Mouse (Mus musculus): ENCODE measurements around the gene Nrg3. TPM values are rescaled to one million over a fixed set of nuclear protein-coding genes. Genes with fewer than 3 reads are reported as not detected.
"Not testable (repeated sequence)": the region's sequence is repeated elsewhere in the genome, so short reads cannot be mapped to it uniquely, and the experiment has no call there.

Gene Nrg3
- total RNA-seq, 2 experiments from 2014 or later = 80.0 to 80.8 TPM

DNA sequence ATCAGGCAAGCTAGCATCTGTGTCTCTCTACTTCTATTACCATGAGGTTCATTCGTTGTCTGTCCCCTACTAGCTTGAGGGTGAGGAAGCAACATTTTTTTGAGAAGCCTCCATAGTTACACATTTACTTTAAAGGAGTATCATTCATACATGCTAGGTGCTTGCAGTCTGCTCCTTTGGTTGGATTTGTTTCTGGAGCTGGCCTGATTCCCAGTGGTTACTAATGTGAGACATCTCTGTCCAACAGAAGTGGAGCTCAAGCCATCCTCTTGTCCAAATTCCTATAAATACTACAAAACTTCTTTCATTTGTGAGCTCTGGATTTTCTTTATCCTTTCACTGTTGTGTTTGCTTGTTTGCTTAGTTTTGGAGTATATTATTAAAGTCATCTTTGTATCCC is 211.9 kb downstream of the Nrg3 start:
- no peak for DNase-seq (ENCODE audit: extremely low spot score in 1 of 2, low spot score in 2 of 2)
- intact Hi-C loops (cut with DNase I) = no loop called here

GRCm38 (mm10) chr14:39255391-39255790 is 217.5 kb downstream of the Nrg3 start:
- no peak for DNase-seq (ENCODE audit: extremely low spot score in 1 of 2, low spot score in 2 of 2)
- intact Hi-C loops (cut with DNase I) = no loop called here

DNA sequence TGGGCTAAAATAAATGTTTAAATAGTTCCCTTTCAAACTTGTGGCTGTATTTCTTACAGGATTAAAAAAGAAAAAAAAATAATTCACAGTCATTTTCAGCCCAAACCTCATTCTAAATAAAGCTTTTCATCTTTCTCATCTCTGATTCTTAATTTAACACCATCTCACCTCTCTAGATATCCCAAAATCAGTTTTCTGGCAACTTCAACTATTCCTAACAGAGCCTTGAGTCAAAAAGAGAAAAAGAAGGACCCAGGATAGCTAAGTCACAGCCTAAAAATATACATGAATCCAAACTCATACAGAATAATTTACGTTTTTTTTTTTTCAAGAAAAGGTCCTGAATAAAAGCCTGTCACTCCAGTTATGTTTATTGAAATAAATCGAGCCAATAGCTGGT is 232.6 kb downstream of the Nrg3 start:
- DNase-seq (ENCODE audit: extremely low spot score in 1 of 2, low spot score in 2 of 2) = no peak
- intact Hi-C loops (cut with DNase I) = no loop called here

DNA sequence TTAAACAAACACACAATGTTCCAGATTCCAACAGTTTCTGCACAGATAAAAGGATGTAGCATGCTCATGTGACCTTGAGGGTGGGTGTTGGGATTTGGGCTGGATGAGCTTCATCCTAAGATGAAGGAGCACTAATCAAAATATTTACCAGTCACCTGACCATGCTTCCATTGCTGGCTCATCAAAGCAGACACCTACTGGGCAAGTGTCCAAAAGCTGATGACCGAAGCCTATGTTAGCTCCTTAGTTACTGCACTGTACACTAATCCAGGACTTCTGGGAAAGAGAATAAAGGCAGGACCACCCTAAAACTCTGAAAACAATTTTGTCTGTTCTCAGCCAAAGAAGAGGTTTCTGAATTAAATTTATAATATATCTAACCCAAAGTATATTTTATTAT is 261.4 kb downstream of the Nrg3 start:
- DNase-seq (ENCODE audit: extremely low spot score in 1 of 2, low spot score in 2 of 2) = no peak
- intact Hi-C loops (cut with DNase I) = no loop called here

GRCm38 (mm10) chr14:39191946-39192345 is 280.9 kb downstream of the Nrg3 start:
- no peak for DNase-seq (ENCODE audit: extremely low spot score in 1 of 2, low spot score in 2 of 2)
- intact Hi-C loops (cut with DNase I) = no loop called here

DNA sequence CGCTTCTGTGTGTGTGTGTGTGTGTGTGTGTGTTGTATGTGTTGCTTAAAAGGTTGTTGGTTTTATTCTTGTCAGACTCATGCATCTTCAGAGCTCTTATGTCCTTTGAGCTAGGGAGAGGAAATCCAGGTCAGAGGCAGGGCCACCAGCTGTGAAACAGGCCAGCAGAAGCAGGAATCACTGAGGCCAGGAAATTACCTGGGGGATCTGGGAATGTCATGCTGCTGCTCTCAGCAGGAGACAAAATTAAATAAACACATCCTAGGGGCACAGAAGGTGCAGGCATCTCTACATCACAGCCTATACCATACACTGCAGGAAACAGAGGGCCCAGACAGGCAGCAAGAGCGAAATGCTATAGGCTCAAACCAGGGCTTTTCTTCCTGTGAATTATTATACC is 299.2 kb downstream of the Nrg3 start:
- DNase-seq (ENCODE audit: extremely low spot score in 1 of 2, low spot score in 2 of 2) = no peak
- intact Hi-C loops (cut with DNase I) = no loop called here

GRCm38 (mm10) chr14:39160140-39160539 is 312.7 kb downstream of the Nrg3 start:
- DNase-seq (ENCODE audit: extremely low spot score in 1 of 2, low spot score in 2 of 2) = no peak
- intact Hi-C loops (cut with DNase I) = no loop called here

DNA sequence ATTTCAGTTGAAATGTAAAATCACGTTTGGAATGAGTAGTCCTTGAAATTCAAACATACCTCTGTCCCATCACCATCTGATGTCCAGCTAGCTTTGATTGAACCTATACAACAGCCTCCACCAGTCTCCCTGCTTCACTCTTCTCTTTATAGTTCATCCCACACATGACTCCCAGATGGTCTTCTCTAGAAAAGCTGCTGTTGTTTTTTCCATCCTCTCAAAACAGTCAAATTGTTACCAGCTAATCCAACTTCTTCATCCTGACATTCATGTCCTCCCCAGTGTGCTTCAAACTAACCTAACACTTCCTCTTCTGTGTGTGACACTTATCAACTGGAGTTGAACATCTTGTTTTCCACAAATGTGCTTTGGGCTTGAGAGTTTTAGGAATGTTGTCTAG is 317.4 kb downstream of the Nrg3 start:
- no peak for DNase-seq (ENCODE audit: extremely low spot score in 1 of 2, low spot score in 2 of 2)
- intact Hi-C loops (cut with DNase I) = no loop called here

GRCm38 (mm10) chr14:39129766-39130165 is 343.1 kb downstream of the Nrg3 start:
- DNase-seq (ENCODE audit: extremely low spot score in 1 of 2, low spot score in 2 of 2) = no peak
- intact Hi-C loops (cut with DNase I) = no loop called here

DNA sequence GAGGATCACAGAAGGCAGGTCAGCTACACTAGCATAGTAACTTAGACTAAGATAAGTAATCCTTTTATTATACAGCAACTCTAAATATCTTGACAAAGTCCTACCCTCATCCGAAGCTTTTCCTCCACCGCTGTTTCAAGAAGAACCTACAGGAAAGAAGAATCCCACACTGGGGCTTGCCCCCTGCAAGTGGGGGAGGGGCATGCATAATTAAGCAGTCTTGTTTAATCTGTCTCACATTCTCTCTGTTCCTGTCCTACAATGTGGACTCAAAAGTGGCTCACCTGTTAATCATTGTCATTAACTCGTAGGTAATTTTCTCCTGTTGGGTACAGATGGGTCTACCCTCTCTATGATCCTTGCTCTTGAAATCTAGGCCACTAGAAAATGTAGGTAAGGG is 354.9 kb downstream of the Nrg3 start:
- intact Hi-C loops (cut with DNase I) = no loop called here
- DNase-seq (ENCODE audit: extremely low spot score in 1 of 2, low spot score in 2 of 2) = no peak

DNA sequence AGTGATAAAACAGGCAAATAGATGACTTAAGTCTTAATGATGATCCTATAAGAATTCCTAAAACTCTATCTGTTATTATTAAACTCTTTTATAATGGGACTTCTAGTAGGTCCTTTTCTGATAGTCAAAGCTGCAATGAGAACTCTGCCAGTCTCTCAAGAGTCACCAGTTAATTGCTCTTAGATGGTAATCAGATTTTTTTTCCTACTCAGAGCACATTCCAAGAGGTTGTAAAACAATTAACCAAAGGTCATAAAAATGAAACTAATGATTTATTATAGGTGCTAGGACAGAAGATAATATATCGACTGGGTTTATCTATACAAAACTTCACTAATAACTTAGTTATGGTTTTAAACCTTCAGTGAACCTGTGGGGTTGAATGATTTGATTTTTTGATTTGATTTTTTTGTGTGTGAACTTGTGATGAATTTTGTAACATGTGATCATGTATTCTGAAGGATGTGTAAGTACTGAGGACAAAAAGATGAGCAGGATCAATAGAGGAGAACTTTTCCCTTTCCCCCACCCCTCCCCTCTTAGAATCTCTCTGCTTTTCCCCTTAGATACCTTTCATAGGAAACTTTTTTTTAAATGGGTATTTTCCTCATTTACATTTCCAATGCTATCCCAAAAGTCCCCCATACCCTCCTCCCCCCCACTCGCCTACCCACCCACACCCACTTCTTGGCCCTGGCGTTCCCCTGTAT is 356.2 kb downstream of the Nrg3 start:
- intact Hi-C loops (cut with DNase I); DNase-seq (ENCODE audit: extremely low spot score in 1 of 2, low spot score in 2 of 2): not testable (repeated sequence)

DNA sequence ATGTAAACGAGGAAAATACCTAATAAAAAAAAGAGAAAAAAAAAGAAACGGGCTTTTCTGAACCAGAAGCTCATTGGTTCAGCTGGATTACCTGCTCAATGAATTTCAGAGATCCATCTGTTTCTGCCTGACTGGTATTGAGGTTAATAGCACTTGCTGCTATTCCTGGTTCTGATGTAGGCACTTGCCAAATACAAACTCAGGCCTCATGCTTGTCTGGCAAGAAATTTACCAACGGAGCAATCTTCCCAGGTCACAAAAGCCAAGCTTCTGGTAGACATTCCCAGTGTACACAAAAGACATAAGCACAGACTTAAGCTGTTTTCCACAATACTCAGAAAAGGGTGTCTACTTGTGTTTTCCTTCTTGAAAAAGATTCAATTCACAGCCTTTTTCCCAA is 363.3 kb downstream of the Nrg3 start:
- intact Hi-C loops (cut with DNase I) = no loop called here
- no peak for DNase-seq (ENCODE audit: extremely low spot score in 1 of 2, low spot score in 2 of 2)

GRCm38 (mm10) chr14:39106776-39107175 is 366.1 kb downstream of the Nrg3 start:
- intact Hi-C loops (cut with DNase I) = no loop called here

DNA sequence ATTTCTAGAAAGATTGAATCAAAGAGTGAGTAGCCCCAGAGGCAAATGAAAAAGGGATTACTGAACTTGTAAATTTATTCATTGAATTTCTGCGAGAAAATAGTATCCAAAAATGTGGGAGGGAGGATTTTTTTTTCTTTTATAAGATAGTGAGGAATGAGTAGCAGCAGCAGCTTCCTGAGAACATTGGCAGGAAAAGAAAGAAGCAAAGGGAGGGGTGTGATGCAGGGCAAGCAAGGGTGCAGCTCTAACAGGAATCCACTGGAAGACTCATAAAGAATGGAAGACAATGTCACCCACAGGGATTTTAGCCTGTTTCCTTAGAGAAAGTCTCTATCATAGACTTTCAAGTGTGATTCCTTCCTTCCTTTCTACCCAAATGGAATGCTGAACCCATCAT is 377.7 kb downstream of the Nrg3 start:
- DNase-seq (ENCODE audit: extremely low spot score in 1 of 2, low spot score in 2 of 2) = no peak
- intact Hi-C loops (cut with DNase I) = no loop called here

More at GRCm38 (mm10) chr14:39106776-39107175, 366.1 kb downstream of the Nrg3 start:
- peak; percentile 13 to 19 for DNase-seq (ENCODE audit: extremely low spot score in 1 of 2, low spot score in 2 of 2)

DNA sequence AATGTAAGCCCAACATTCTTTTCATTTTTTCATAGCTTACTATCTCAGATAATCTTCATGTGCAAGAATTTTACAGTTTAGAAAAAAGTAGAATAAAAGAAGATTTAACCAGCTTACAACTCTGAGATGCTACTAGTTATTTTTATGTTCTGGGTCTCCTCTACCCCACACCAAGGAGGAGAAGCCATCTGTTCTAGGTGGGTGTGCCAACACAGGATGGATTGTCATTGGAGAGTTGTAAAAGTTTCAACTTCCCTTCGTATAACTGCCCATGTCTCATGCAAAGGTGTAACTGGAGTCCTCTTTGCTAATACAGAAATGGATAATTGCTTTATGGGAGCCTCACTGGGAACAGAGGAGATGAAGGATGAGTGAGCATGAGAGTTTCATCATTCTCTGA is 393.4 kb downstream of the Nrg3 start:
- DNase-seq (ENCODE audit: extremely low spot score in 1 of 2, low spot score in 2 of 2) = no peak
- intact Hi-C loops (cut with DNase I) = no loop called here

DNA sequence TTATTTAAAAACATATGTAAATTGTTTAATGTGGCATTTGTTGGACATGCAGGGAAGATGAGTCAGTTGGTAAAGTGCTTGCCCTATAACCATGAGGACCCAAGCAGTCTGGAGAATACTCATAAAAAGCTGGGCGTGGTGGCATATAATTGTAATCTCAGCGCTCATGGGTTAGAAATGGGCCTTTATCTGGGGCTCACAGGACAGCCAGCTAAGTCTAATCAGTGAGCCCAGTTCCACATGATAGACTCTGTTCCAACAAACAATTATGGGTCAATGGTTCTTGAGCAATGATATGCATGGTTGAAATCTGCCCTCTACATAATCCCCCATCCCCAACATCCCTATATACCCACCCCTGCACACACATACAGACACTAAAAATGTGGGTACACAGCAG is 421.3 kb downstream of the Nrg3 start:
- DNase-seq (ENCODE audit: extremely low spot score in 1 of 2, low spot score in 2 of 2) = no peak
- intact Hi-C loops (cut with DNase I) = no loop called here

DNA sequence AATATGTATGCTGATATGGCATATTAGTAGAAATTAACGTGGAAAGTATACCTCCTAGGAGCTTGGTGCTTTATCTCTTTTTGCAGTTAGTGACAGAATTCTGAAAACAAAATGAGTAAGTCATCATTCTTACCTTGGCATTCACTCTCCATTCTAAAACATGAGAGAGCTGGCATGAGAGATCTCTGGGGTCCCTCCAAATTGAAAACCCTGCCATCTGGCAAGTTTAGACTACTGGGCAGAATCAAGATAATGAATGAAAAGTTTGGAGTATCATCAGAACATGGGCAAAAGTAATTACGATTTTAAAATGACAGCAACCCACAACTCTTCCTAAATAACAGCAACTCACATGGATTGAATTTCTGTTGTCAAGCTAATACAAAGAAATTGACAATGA is 423.9 kb downstream of the Nrg3 start:
- intact Hi-C loops (cut with DNase I) = no loop called here
- no peak for DNase-seq (ENCODE audit: extremely low spot score in 1 of 2, low spot score in 2 of 2)

GRCm38 (mm10) chr14:39044290-39044689 is 428.6 kb downstream of the Nrg3 start:
- intact Hi-C loops (cut with DNase I) = no loop called here
- no peak for DNase-seq (ENCODE audit: extremely low spot score in 1 of 2, low spot score in 2 of 2)

- intact Hi-C loops (cut with DNase I) = no loop called here
- no peak for DNase-seq (ENCODE audit: extremely low spot score in 1 of 2, low spot score in 2 of 2)
These were observed 429.1 kb downstream of the Nrg3 start for GRCm38 (mm10) chr14:39043793-39044192.

DNA sequence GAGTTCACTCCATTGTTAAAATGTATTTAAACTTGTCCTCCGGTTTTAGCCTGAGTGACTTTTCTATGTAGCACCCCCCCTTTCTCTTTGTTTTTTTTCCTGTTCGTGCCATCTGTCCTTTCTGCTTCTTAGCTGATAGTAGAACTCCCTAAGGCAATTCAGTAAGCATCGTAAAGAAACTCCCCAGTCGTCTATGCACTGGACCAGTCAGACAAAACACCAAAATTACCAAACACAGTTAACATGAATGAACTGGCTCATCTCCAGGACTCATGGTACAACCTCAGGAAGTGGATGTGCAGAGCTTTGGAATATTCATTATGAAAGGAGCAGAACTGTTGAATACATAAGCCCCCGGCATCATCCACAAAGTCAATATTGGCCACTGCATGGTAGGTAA is 429.5 kb downstream of the Nrg3 start:
- intact Hi-C loops (cut with DNase I) = no loop called here
- DNase-seq (ENCODE audit: extremely low spot score in 1 of 2, low spot score in 2 of 2) = no peak

DNA sequence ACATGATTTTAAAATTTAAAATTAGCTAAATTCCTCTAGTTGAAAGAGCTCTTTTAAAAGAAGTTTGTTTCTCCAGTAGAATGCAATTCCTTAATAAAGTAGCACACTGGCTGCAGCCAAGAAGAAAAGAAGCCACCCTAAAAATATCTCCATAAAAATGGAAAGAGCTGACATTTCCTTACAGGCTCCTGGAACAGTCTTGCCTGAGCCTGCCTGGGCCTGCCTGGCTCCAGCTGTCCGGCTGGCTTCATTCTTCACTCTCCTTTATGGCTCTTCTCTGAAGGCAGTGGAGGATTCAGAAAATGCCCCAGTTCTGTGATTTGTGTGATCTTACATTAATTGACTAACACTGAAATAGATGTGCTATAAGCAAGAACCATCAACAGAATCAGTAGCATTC is 433.8 kb downstream of the Nrg3 start:
- intact Hi-C loops (cut with DNase I) = no loop called here
- DNase-seq (ENCODE audit: extremely low spot score in 1 of 2, low spot score in 2 of 2) = peak; percentile 23 to 50

Data from left cerebral cortex, postnatal 10 days (tissue).